In the genomic region with DNA sequence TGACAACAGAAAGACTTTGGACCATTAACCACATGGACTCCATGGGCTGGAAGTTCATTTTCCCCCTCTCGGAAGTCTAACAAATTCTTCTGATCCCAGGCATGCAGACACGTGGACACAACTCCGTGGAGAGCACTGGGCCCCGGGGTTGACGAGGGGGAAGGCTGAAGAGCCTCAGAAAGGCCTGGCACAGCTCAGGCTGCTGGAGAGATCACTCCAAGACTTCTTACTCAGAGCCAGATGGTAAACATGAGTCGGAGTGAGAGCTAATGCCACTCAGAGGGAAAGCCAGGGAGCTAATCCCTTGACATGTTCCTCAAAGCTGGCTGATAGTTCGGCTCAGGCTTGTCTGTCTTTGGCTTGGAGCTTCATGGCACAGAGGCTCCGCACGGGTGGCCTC, we compare ENCODE assay signal across 9 mouse cellular contexts. TPM values are rescaled to one million over a fixed set of nuclear protein-coding genes. Genes with fewer than 3 reads are reported as not detected.
DNase-seq lines count a peak whose midpoint lies in the region; ATAC-seq lines count a peak whose summit lies in the region.
"Had no signal": no experiment of that assay in that cellular context is flagged by ENCODE, and none has a peak within 500 bp of the region (broad histone marks: within the 10 kb centered on the region; RNA-seq: fewer than 3 reads in every experiment).

No protein-coding gene starts in this region.

- 0 out of 2 replicates have a peak overlapping the region, but pooled peaks have one; percentile 14 for H3K27ac ChIP-seq in forebrain, embryonic 15.5 days (replicated peaks)
- no peak overlapping the region for H3K27ac ChIP-seq in forebrain, embryonic 10.5 days
- H3K27ac ChIP-seq in midbrain, embryonic 13.5 days = peak overlapping the region; percentile 48; the same call in 1 of the 2 replicates
- H3K27ac ChIP-seq: layer of hippocampus, adult 2 months had no signal

- DNase-seq in forebrain, embryonic 10.5 days (ENCODE audit: extremely low spot score, low spot score) = no peak
- peak; percentile 73 for DNase-seq in MN1 (ENCODE audit: low spot score)
- peak; percentile 4 for DNase-seq in fat pad, adult 2 months (ENCODE audit: extremely low read depth, low read depth, low spot score)
- DNase-seq in kidney, adult 18-20 months = no peak
- DNase-seq in embryo, embryonic 11 days = no peak

- H3K4me1 ChIP-seq in forebrain, embryonic 15.5 days = peaks cover 31% of the 10 kb centered on the region
- H3K4me1 ChIP-seq in forebrain, embryonic 10.5 days = peaks cover 26% of the 10 kb centered on the region
- H3K4me1 ChIP-seq in midbrain, embryonic 13.5 days (replicated peaks) = peaks cover 30% of the 10 kb centered on the region

- no peak overlapping the region for H3K4me3 ChIP-seq in forebrain, embryonic 15.5 days
- H3K4me3 ChIP-seq in forebrain, embryonic 10.5 days = no peak overlapping the region
- no peak overlapping the region for H3K4me3 ChIP-seq in midbrain, embryonic 13.5 days (replicated peaks)
- H3K4me3 ChIP-seq: layer of hippocampus, adult 2 months had no signal

- 33% methylated on average over 9 of the region's 9 CpGs for whole genome bisulfite sequencing in forebrain, embryonic 15.5 days
- WGBS in forebrain, embryonic 10.5 days = 60% methylated on average over 9 of the region's 9 CpGs
- 23% methylated on average over 9 of the region's 9 CpGs for WGBS in midbrain, embryonic 13.5 days

- no peaks in the 10 kb centered on the region for H3K9me3 ChIP-seq in forebrain, embryonic 15.5 days
- 0 out of 2 replicates have a peak, but pooled peaks cover 4% of the 10 kb centered on the region for H3K9me3 ChIP-seq in forebrain, embryonic 10.5 days
- H3K9me3 ChIP-seq in midbrain, embryonic 13.5 days = no peaks in the 10 kb centered on the region

- no peak for ATAC-seq in forebrain, embryonic 15.5 days (replicated peaks)
- no peak for ATAC-seq in midbrain, embryonic 13.5 days
- ATAC-seq in CD4-positive, CD25-positive, alpha-beta regulatory T cell, adult 4 months = no peak

- no peak overlapping the region for H3K4me2 ChIP-seq in forebrain, embryonic 15.5 days (replicated peaks)
- no peak overlapping the region for H3K4me2 ChIP-seq in midbrain, embryonic 13.5 days (replicated peaks)

- no peak overlapping the region for H3K9ac ChIP-seq in forebrain, embryonic 15.5 days (replicated peaks)
- H3K9ac ChIP-seq in midbrain, embryonic 13.5 days (replicated peaks) = no peak overlapping the region

- H3K27me3 ChIP-seq in forebrain, embryonic 15.5 days = no peaks in the 10 kb centered on the region
- H3K27me3 ChIP-seq in forebrain, embryonic 10.5 days (ENCODE audit: poor library complexity, severe bottlenecking) = peaks cover 52% of the 10 kb centered on the region
- peaks cover 11% of the 10 kb centered on the region for H3K27me3 ChIP-seq in midbrain, embryonic 13.5 days

- H3K36me3 ChIP-seq in forebrain, embryonic 15.5 days = no peaks in the 10 kb centered on the region
- peaks cover 14% of the 10 kb centered on the region for H3K36me3 ChIP-seq in forebrain, embryonic 10.5 days (replicated peaks)
- H3K36me3 ChIP-seq in midbrain, embryonic 13.5 days = peaks cover 3% of the 10 kb centered on the region; the same call in 1 of the 2 replicates

RNA-seq across cellular contexts. Expression of a gene that starts 14.0 kb away (rescaled TPM):
- polyA plus RNA-seq in forebrain, embryonic 15.5 days (2015; fragmentation: Nextera tagmentation; extraction: Ambion mirVana) = not detected in 2 replicates
- polyA plus RNA-seq in forebrain, embryonic 10.5 days (2016; fragmentation: Nextera tagmentation; extraction: Ambion mirVana) = not detected in 2 replicates
- polyA plus RNA-seq in midbrain, embryonic 13.5 days (2015; fragmentation: Nextera tagmentation; extraction: Ambion mirVana) = 0.71 and 0.99 TPM in 2 replicates
- not detected for polyA plus RNA-seq in CD4-positive, CD25-positive, alpha-beta regulatory T cell, adult 4 months (2017; shearing (Covaris generic))

RNA-seq across cellular contexts. Expression of a gene that starts 24.7 kb away (rescaled TPM):
- 0.38 TPM in 1 of 2 replicates, not detected in the other for polyA plus RNA-seq in forebrain, embryonic 15.5 days (2015; fragmentation: Nextera tagmentation; extraction: Ambion mirVana)
- polyA plus RNA-seq in forebrain, embryonic 10.5 days (2016; fragmentation: Nextera tagmentation; extraction: Ambion mirVana) = not detected in 2 replicates
- 0.79 and 1.1 TPM in 2 replicates for polyA plus RNA-seq in midbrain, embryonic 13.5 days (2015; fragmentation: Nextera tagmentation; extraction: Ambion mirVana)
- polyA plus RNA-seq in CD4-positive, CD25-positive, alpha-beta regulatory T cell, adult 4 months (2017; shearing (Covaris generic)) = not detected

RNA-seq across cellular contexts. Expression of a gene that starts 36.2 kb away (rescaled TPM):
- polyA plus RNA-seq in forebrain, embryonic 15.5 days (2015; fragmentation: Nextera tagmentation; extraction: Ambion mirVana) = 113 and 118 TPM in 2 replicates
- 193 and 201 TPM in 2 replicates for polyA plus RNA-seq in forebrain, embryonic 10.5 days (2016; fragmentation: Nextera tagmentation; extraction: Ambion mirVana)
- 118 and 125 TPM in 2 replicates for polyA plus RNA-seq in midbrain, embryonic 13.5 days (2015; fragmentation: Nextera tagmentation; extraction: Ambion mirVana)
- 10 to 100 TPM; 17.6 to 18.2 TPM for polyA plus RNA-seq in CD4-positive, CD25-positive, alpha-beta regulatory T cell, adult 4 months (2017; shearing (Covaris generic))

RNA-seq across cellular contexts. Expression of a gene that starts 36.4 kb away (rescaled TPM):
- not detected in 2 replicates for polyA plus RNA-seq in forebrain, embryonic 15.5 days (2015; fragmentation: Nextera tagmentation; extraction: Ambion mirVana)
- polyA plus RNA-seq in forebrain, embryonic 10.5 days (2016; fragmentation: Nextera tagmentation; extraction: Ambion mirVana) = not detected in 2 replicates
- not detected in 2 replicates for polyA plus RNA-seq in midbrain, embryonic 13.5 days (2015; fragmentation: Nextera tagmentation; extraction: Ambion mirVana)
- polyA plus RNA-seq in CD4-positive, CD25-positive, alpha-beta regulatory T cell, adult 4 months (2017; shearing (Covaris generic)) = not detected

RNA-seq across cellular contexts. Expression of a gene that starts 54.9 kb away (rescaled TPM):
- polyA plus RNA-seq in forebrain, embryonic 15.5 days (2015; fragmentation: Nextera tagmentation; extraction: Ambion mirVana) = 26.0 and 30.4 TPM in 2 replicates
- 2.2 and 2.4 TPM in 2 replicates for polyA plus RNA-seq in forebrain, embryonic 10.5 days (2016; fragmentation: Nextera tagmentation; extraction: Ambion mirVana)
- polyA plus RNA-seq in midbrain, embryonic 13.5 days (2015; fragmentation: Nextera tagmentation; extraction: Ambion mirVana) = 48.0 and 54.5 TPM in 2 replicates
- polyA plus RNA-seq in CD4-positive, CD25-positive, alpha-beta regulatory T cell, adult 4 months (2017; shearing (Covaris generic)) = under 1 TPM in 1 of 2 experiments, not detected in 1; 0.52 TPM

Comparison
In these comparisons a context has a peak if more than half of its experiments do, and no peak if none do; other contexts are left out.
1. DNase-seq: peak in MN1 (single experiment) and fat pad, adult 2 months (single experiment); none in forebrain, embryonic 10.5 days (single experiment), kidney, adult 18-20 months (single experiment) and embryo, embryonic 11 days (single experiment).